Mouse (Mus musculus) testis, adult 2 months (tissue): ENCODE results near the gene Slc12a6.

Experiments used
- CTCF ChIP-seq: fragments of 200-500 bp; IDR thresholded peaks from 2 replicates; pipeline ENCODE4 v1.5.1; 2012; ENCODE audit warnings: low read depth, mild to moderate bottlenecking, inconsistent platforms, low read length, moderate library complexity; ENCODE audit not compliant: control insufficient read depth, insufficient read depth, insufficient replicate concordance
- POLR2A ChIP-seq: fragments of 200-500 bp; IDR thresholded peaks from 2 replicates; pipeline ENCODE4 v1.6.1; 2012; ENCODE audit warnings: low read depth, mild to moderate bottlenecking, inconsistent platforms, low read length, moderate library complexity; ENCODE audit not compliant: control insufficient read depth

DNA sequence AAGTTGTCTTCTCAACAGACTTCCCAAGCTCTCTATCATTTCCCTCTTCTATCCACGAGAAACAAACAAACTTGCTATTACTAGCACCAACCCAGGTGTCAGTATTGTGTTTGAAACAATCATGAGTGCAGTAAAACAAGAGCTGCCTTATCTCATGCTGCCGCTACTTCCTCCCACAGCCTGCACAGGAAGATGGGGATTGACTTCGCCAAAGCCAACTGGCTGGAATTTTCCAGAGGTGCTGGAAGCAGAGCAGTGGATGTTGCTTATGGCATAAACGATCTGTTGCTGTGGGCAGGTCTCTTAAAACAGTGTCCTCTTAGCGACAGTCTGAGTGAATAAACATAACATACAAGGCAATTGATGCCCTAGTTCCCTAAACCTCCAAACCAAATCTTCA, 109.0 kb downstream of the Slc12a6 start:
- TF ChIP-seq POLR2A (no peak), CTCF (no peak)
